Mouse (Mus musculus): ENCODE data around the gene Slc25a1. TPM values are rescaled to one million over a fixed set of nuclear protein-coding genes. Genes with fewer than 3 reads are reported as not detected.
"Not testable (repeated sequence)": the region's sequence is repeated elsewhere in the genome, so short reads cannot be mapped to it uniquely, and the experiment has no call there.

Gene Slc25a1
- 34.8 and 38.0 TPM in 2 replicates for polyA plus RNA-seq (2015; fragmentation: Nextera tagmentation; extraction: Ambion mirVana)

GRCm38 (mm10) chr16:17928087-17928580 is at the start of gene Slc25a1:
Gene Slc25a1 (minus strand): TSS chr16:17928219.
- peaks cover 19% of the 10 kb centered on the region for H3K36me3 ChIP-seq
- H3K27ac ChIP-seq (replicated peaks): peak within 1 kb of the TSS; percentile 67
- peak within 1 kb of the TSS; percentile 93 for H3K4me3 ChIP-seq
- WGBS: under 1% methylated on average over 47 of the region's 47 CpGs
- no peaks in the 10 kb centered on the region for H3K27me3 ChIP-seq (replicated peaks)
- H3K9ac ChIP-seq: peak within 1 kb of the TSS; percentile 91
- H3K9me3 ChIP-seq: no peaks in the 10 kb centered on the region
- peak within 1 kb of the TSS; percentile 96 for H3K4me2 ChIP-seq
- H3K4me1 ChIP-seq: peaks cover 19% of the 10 kb centered on the region
- ATAC-seq (ENCODE audit: extremely low read depth, insufficient number of reproducible peaks, low FRiP score, low TSS enrichment): peak; percentile 81

GRCm38 (mm10) chr16:17971853-17972252 is 43.8 kb upstream of the Slc25a1 start:
- no peaks in the 10 kb centered on the region for H3K36me3 ChIP-seq
- no peak overlapping the region for H3K4me2 ChIP-seq
- no peaks in the 10 kb centered on the region for H3K4me1 ChIP-seq
- H3K9me3 ChIP-seq: no peaks in the 10 kb centered on the region
- 64% methylated on average over 5 of the region's 5 CpGs for WGBS
- H3K4me3 ChIP-seq: no peak overlapping the region
- no peaks in the 10 kb centered on the region; the same call in 1 of the 2 replicates for H3K27me3 ChIP-seq (replicated peaks)
- H3K27ac ChIP-seq (replicated peaks): no peak overlapping the region
- ATAC-seq (ENCODE audit: extremely low read depth, insufficient number of reproducible peaks, low FRiP score, low TSS enrichment): no peak
- H3K9ac ChIP-seq: no peak overlapping the region

- Histone ChIP-seq H3K27me3 (replicated peaks) (no peaks in the 10 kb centered on the region), H3K4me3 (no peak overlapping the region), H3K9ac (no peak overlapping the region), H3K36me3 (no peaks in the 10 kb centered on the region), H3K4me1 (no peaks in the 10 kb centered on the region), H3K4me2 (no peak overlapping the region), H3K27ac (replicated peaks) (no peak overlapping the region), H3K9me3 (peaks cover 2% of the 10 kb centered on the region; the same call in 1 of the 2 replicates)
- no peak for ATAC-seq (ENCODE audit: extremely low read depth, insufficient number of reproducible peaks, low FRiP score, low TSS enrichment)
- WGBS: 67% methylated on average over 7 of the region's 7 CpGs
These were observed 34.1 kb upstream of the Slc25a1 start for GRCm38 (mm10) chr16:17962091-17962490.

GRCm38 (mm10) chr16:17956052-17956638 is 28.1 kb upstream of the Slc25a1 start:
- WGBS: 95% methylated on average over 17 of the region's 17 CpGs
- not testable (repeated sequence) for H3K9me3 ChIP-seq; H3K4me3 ChIP-seq; H3K9ac ChIP-seq; H3K4me1 ChIP-seq; H3K4me2 ChIP-seq; H3K27ac ChIP-seq (replicated peaks); H3K27me3 ChIP-seq (replicated peaks); ATAC-seq (ENCODE audit: extremely low read depth, insufficient number of reproducible peaks, low FRiP score, low TSS enrichment); H3K36me3 ChIP-seq

GRCm38 (mm10) chr16:17951618-17952017 is 23.6 kb upstream of the Slc25a1 start:
- no peak overlapping the region for H3K9ac ChIP-seq
- H3K27me3 ChIP-seq (replicated peaks): no peaks in the 10 kb centered on the region
- 68% methylated on average over 4 of the region's 4 CpGs for WGBS

GRCm38 (mm10) chr16:17950068-17950467 is 22.0 kb upstream of the Slc25a1 start:
- Histone ChIP-seq H3K9ac (no peak overlapping the region), H3K4me1 (no peaks in the 10 kb centered on the region), H3K27ac (replicated peaks) (no peak overlapping the region), H3K4me3 (no peak overlapping the region), H3K4me2 (no peak overlapping the region), H3K36me3 (no peaks in the 10 kb centered on the region), H3K27me3 (replicated peaks) (peaks cover 5% of the 10 kb centered on the region; the same call in 1 of the 2 replicates), H3K9me3 (no peaks in the 10 kb centered on the region)
- no peak for ATAC-seq (ENCODE audit: extremely low read depth, insufficient number of reproducible peaks, low FRiP score, low TSS enrichment)
- WGBS: 57% methylated on average over 4 of the region's 4 CpGs

More at GRCm38 (mm10) chr16:17951618-17952017, 23.6 kb upstream of the Slc25a1 start:
- ATAC-seq (ENCODE audit: extremely low read depth, insufficient number of reproducible peaks, low FRiP score, low TSS enrichment): no peak
- no peak overlapping the region for H3K4me2 ChIP-seq
- no peaks in the 10 kb centered on the region for H3K9me3 ChIP-seq
- no peaks in the 10 kb centered on the region for H3K4me1 ChIP-seq
- no peak overlapping the region for H3K4me3 ChIP-seq
- no peaks in the 10 kb centered on the region for H3K36me3 ChIP-seq
- no peak overlapping the region for H3K27ac ChIP-seq (replicated peaks)

- H3K27ac ChIP-seq (replicated peaks): no peak overlapping the region
- ATAC-seq (ENCODE audit: extremely low read depth, insufficient number of reproducible peaks, low FRiP score, low TSS enrichment): no peak
- no peaks in the 10 kb centered on the region for H3K4me1 ChIP-seq
- 37% methylated on average over 2 of the region's 2 CpGs for WGBS
- H3K9ac ChIP-seq: no peak overlapping the region
- no peaks in the 10 kb centered on the region for H3K9me3 ChIP-seq
- H3K36me3 ChIP-seq: no peaks in the 10 kb centered on the region
- H3K4me3 ChIP-seq: no peak overlapping the region
- no peak overlapping the region for H3K4me2 ChIP-seq
- H3K27me3 ChIP-seq (replicated peaks): peaks cover 7% of the 10 kb centered on the region; the same call in 1 of the 2 replicates
These were observed 21.4 kb upstream of the Slc25a1 start for GRCm38 (mm10) chr16:17949421-17949877.

GRCm38 (mm10) chr16:17945081-17945831 is 17.2 kb upstream of the Slc25a1 start:
- H3K4me2 ChIP-seq: no peak overlapping the region
- WGBS: 52% methylated on average over 7 of the region's 7 CpGs
- no peak for ATAC-seq (ENCODE audit: extremely low read depth, insufficient number of reproducible peaks, low FRiP score, low TSS enrichment)
- no peak overlapping the region for H3K4me3 ChIP-seq
- H3K9ac ChIP-seq: no peak overlapping the region
- H3K27ac ChIP-seq (replicated peaks): no peak overlapping the region
- H3K9me3 ChIP-seq: no peaks in the 10 kb centered on the region
- H3K36me3 ChIP-seq: no peaks in the 10 kb centered on the region
- no peaks in the 10 kb centered on the region for H3K4me1 ChIP-seq
- H3K27me3 ChIP-seq (replicated peaks): peaks cover 20% of the 10 kb centered on the region; the same call in 1 of the 2 replicates

- H3K9ac ChIP-seq: no peak overlapping the region
- no peak overlapping the region for H3K27ac ChIP-seq (replicated peaks)
- 53% methylated on average over 8 of the region's 8 CpGs for WGBS
- peaks cover 8% of the 10 kb centered on the region; the same call in 1 of the 2 replicates for H3K4me1 ChIP-seq
- H3K27me3 ChIP-seq (replicated peaks): peaks cover 20% of the 10 kb centered on the region; the same call in 1 of the 2 replicates
- no peak for ATAC-seq (ENCODE audit: extremely low read depth, insufficient number of reproducible peaks, low FRiP score, low TSS enrichment)
- no peak overlapping the region for H3K4me3 ChIP-seq
- no peak overlapping the region for H3K4me2 ChIP-seq
- H3K36me3 ChIP-seq: no peaks in the 10 kb centered on the region
- H3K9me3 ChIP-seq: no peaks in the 10 kb centered on the region
These were observed 15.4 kb upstream of the Slc25a1 start for GRCm38 (mm10) chr16:17943466-17943865.

- Histone ChIP-seq H3K36me3 (no peaks in the 10 kb centered on the region), H3K4me3 (no peak overlapping the region), H3K9ac (no peak overlapping the region), H3K9me3 (no peaks in the 10 kb centered on the region), H3K4me1 (peaks cover 14% of the 10 kb centered on the region; the same call in 1 of the 2 replicates), H3K27ac (replicated peaks) (no peak overlapping the region), H3K27me3 (replicated peaks) (peaks cover 53% of the 10 kb centered on the region), H3K4me2 (peak overlapping the region; percentile 3; the same call in 1 of the 2 replicates)
- WGBS: 37% methylated on average over 9 of the region's 9 CpGs
- no peak for ATAC-seq (ENCODE audit: extremely low read depth, insufficient number of reproducible peaks, low FRiP score, low TSS enrichment)
These were observed 11.3 kb upstream of the Slc25a1 start for GRCm38 (mm10) chr16:17939255-17939751.

- peaks cover 14% of the 10 kb centered on the region; the same call in 1 of the 2 replicates for H3K4me1 ChIP-seq
- H3K27me3 ChIP-seq (replicated peaks): peaks cover 56% of the 10 kb centered on the region
- H3K27ac ChIP-seq (replicated peaks): no peak overlapping the region
- peak overlapping the region; percentile 3; the same call in 1 of the 2 replicates for H3K4me2 ChIP-seq
- H3K36me3 ChIP-seq: no peaks in the 10 kb centered on the region
- 9% methylated on average over 7 of the region's 7 CpGs for WGBS
- no peak overlapping the region for H3K4me3 ChIP-seq
- H3K9ac ChIP-seq: no peak overlapping the region
- no peaks in the 10 kb centered on the region for H3K9me3 ChIP-seq
- ATAC-seq (ENCODE audit: extremely low read depth, insufficient number of reproducible peaks, low FRiP score, low TSS enrichment): peak; percentile 66; the same call in 1 of the 2 replicates
These were observed 10.8 kb upstream of the Slc25a1 start for GRCm38 (mm10) chr16:17938821-17939220.
